ENCODE assay signal across 13 mouse cellular contexts in genomic region chr9:108189023-108189422, GRCm38 (mm10). TPM values are rescaled to one million over a fixed set of nuclear protein-coding genes. Genes with fewer than 3 reads are reported as not detected.
A peak's percentile ranks its signal among the peaks of the same experiment; 100 is the strongest.
DNase-seq lines count a peak whose midpoint lies in the region; ATAC-seq lines count a peak whose summit lies in the region.
"Had no signal": no experiment of that assay in that cellular context is flagged by ENCODE, and none has a peak within 500 bp of the region (broad histone marks: within the 10 kb centered on the region; RNA-seq: fewer than 3 reads in every experiment).

No protein-coding gene starts in this region.

- no peak overlapping the region for H3K27ac ChIP-seq in intestine, embryonic 15.5 days
- H3K27ac ChIP-seq in intestine, embryonic 16.5 days (ENCODE audit: low read length): no peak overlapping the region
- no peak overlapping the region for H3K27ac ChIP-seq in forebrain, embryonic 14.5 days (ENCODE audit: low read depth, low read length)
- H3K27ac ChIP-seq in hindbrain, embryonic 16.5 days (ENCODE audit: low read depth, low read length): no peak overlapping the region
- H3K27ac ChIP-seq in neural tube, embryonic 12.5 days: no peak overlapping the region
- H3K27ac ChIP-seq: embryonic facial prominence, embryonic 12.5 days; heart, embryonic 13.5 days; kidney, embryonic 15.5 days had no signal

- 78% methylated on average over 7 of the region's 7 CpGs for WGBS in intestine, embryonic 15.5 days
- 82% methylated on average over 7 of the region's 7 CpGs for WGBS in intestine, embryonic 16.5 days
- 76% methylated on average over 7 of the region's 7 CpGs for WGBS in forebrain, embryonic 14.5 days
- 69% methylated on average over 7 of the region's 7 CpGs for WGBS in hindbrain, embryonic 16.5 days
- WGBS in neural tube, embryonic 12.5 days: 86% methylated on average over 7 of the region's 7 CpGs

- peaks cover 8% of the 10 kb centered on the region; the same call in 1 of the 2 replicates for H3K4me1 ChIP-seq in intestine, embryonic 15.5 days (replicated peaks)
- no peaks in the 10 kb centered on the region for H3K4me1 ChIP-seq in intestine, embryonic 16.5 days (ENCODE audit: control insufficient read depth, insufficient read depth, low read length)
- peaks cover 6% of the 10 kb centered on the region; the same call in 1 of the 2 replicates for H3K4me1 ChIP-seq in forebrain, embryonic 14.5 days (ENCODE audit: control insufficient read depth, insufficient read depth, low read length)
- H3K4me1 ChIP-seq in hindbrain, embryonic 16.5 days (ENCODE audit: control insufficient read depth, insufficient read depth, low read depth, low read length): peaks cover 17% of the 10 kb centered on the region
- H3K4me1 ChIP-seq in neural tube, embryonic 12.5 days: peaks cover 17% of the 10 kb centered on the region; the same call in 1 of the 2 replicates

- no peaks in the 10 kb centered on the region for H3K9me3 ChIP-seq in intestine, embryonic 15.5 days
- no peaks in the 10 kb centered on the region for H3K9me3 ChIP-seq in intestine, embryonic 16.5 days (ENCODE audit: control insufficient read depth, low read length)
- no peaks in the 10 kb centered on the region for H3K9me3 ChIP-seq in forebrain, embryonic 14.5 days (replicated peaks; ENCODE audit: control insufficient read depth, low read length)
- no peaks in the 10 kb centered on the region for H3K9me3 ChIP-seq in hindbrain, embryonic 16.5 days (ENCODE audit: control insufficient read depth, low read length)
- H3K9me3 ChIP-seq in neural tube, embryonic 12.5 days: no peaks in the 10 kb centered on the region
- H3K9me3 ChIP-seq: embryonic facial prominence, embryonic 12.5 days; heart, embryonic 13.5 days; kidney, embryonic 15.5 days had no signal

- peaks cover 19% of the 10 kb centered on the region for H3K27me3 ChIP-seq in intestine, embryonic 15.5 days (replicated peaks)
- peaks cover 9% of the 10 kb centered on the region; the same call in 1 of the 2 replicates for H3K27me3 ChIP-seq in intestine, embryonic 16.5 days (replicated peaks; ENCODE audit: control insufficient read depth, insufficient read depth, low read length)
- no peaks in the 10 kb centered on the region for H3K27me3 ChIP-seq in forebrain, embryonic 14.5 days (replicated peaks; ENCODE audit: control insufficient read depth, insufficient read depth, low read length)
- H3K27me3 ChIP-seq in hindbrain, embryonic 16.5 days (replicated peaks; ENCODE audit: control insufficient read depth, insufficient read depth, low read length): no peaks in the 10 kb centered on the region
- peaks cover 4% of the 10 kb centered on the region; the same call in 1 of the 2 replicates for H3K27me3 ChIP-seq in neural tube, embryonic 12.5 days (replicated peaks)

- H3K36me3 ChIP-seq in intestine, embryonic 15.5 days: no peaks in the 10 kb centered on the region
- no peaks in the 10 kb centered on the region for H3K36me3 ChIP-seq in intestine, embryonic 16.5 days (ENCODE audit: control insufficient read depth, insufficient read depth, low read length)
- peaks cover 8% of the 10 kb centered on the region; the same call in 1 of the 2 replicates for H3K36me3 ChIP-seq in forebrain, embryonic 14.5 days (ENCODE audit: control insufficient read depth, insufficient read depth, low read length)
- H3K36me3 ChIP-seq in hindbrain, embryonic 16.5 days (ENCODE audit: control insufficient read depth, insufficient read depth, low read length): no peaks in the 10 kb centered on the region
- no peaks in the 10 kb centered on the region; the same call in 1 of the 2 replicates for H3K36me3 ChIP-seq in neural tube, embryonic 12.5 days
- H3K36me3 ChIP-seq: embryonic facial prominence, embryonic 12.5 days; heart, embryonic 13.5 days; kidney, embryonic 15.5 days had no signal

- peak overlapping the region; percentile 95; the same call in 1 of the 2 replicates for H3K4me2 ChIP-seq in intestine, embryonic 15.5 days (replicated peaks)
- no peak overlapping the region for H3K4me2 ChIP-seq in intestine, embryonic 16.5 days (ENCODE audit: low read depth, low read length)
- H3K4me2 ChIP-seq in forebrain, embryonic 14.5 days (ENCODE audit: low read length): peak overlapping the region; percentile 76
- peak overlapping the region; percentile 69 for H3K4me2 ChIP-seq in hindbrain, embryonic 16.5 days (ENCODE audit: low read length)
- H3K4me2 ChIP-seq in neural tube, embryonic 12.5 days (replicated peaks): peak overlapping the region; percentile 75

- no peak for DNase-seq in forebrain, embryonic 14.5 days (ENCODE audit: low spot score)
- no peak for DNase-seq in layer of hippocampus, postnatal 10 days (ENCODE audit: low spot score in 2 of 2)
- DNase-seq in heart, postnatal 25 days (ENCODE audit: low spot score): no peak
- DNase-seq in lung, postnatal 4 days: no peak
- DNase-seq: gastrocnemius, postnatal 36 days had no signal

- no peak overlapping the region for H3K4me3 ChIP-seq in intestine, embryonic 15.5 days (replicated peaks)
- no peak overlapping the region for H3K4me3 ChIP-seq in intestine, embryonic 16.5 days (ENCODE audit: low read length)
- H3K4me3 ChIP-seq in forebrain, embryonic 14.5 days (ENCODE audit: low read depth, low read length): peak overlapping the region; percentile 83
- H3K4me3 ChIP-seq in hindbrain, embryonic 16.5 days (ENCODE audit: low read length): peak overlapping the region; percentile 83
- peak overlapping the region; percentile 72 for H3K4me3 ChIP-seq in neural tube, embryonic 12.5 days

- intact Hi-C loops in heart, postnatal 25 days (cut with DNase I): no loop called here

- ATAC-seq in intestine, embryonic 15.5 days: no peak
- no peak for ATAC-seq in intestine, embryonic 16.5 days
- no peak for ATAC-seq in forebrain, embryonic 14.5 days
- ATAC-seq in hindbrain, embryonic 16.5 days: no peak
- no peak for ATAC-seq in neural tube, embryonic 12.5 days (ENCODE audit: low FRiP score, low read depth)
- ATAC-seq: Patski had no signal

- no peak overlapping the region for H3K9ac ChIP-seq in intestine, embryonic 15.5 days
- no peak overlapping the region for H3K9ac ChIP-seq in intestine, embryonic 16.5 days (ENCODE audit: low read depth, low read length)
- no peak overlapping the region for H3K9ac ChIP-seq in forebrain, embryonic 14.5 days (ENCODE audit: low read length)
- H3K9ac ChIP-seq in hindbrain, embryonic 16.5 days (ENCODE audit: low read depth, low read length): peak overlapping the region; percentile 96
- H3K9ac ChIP-seq in neural tube, embryonic 12.5 days: 0 out of 2 replicates have a peak overlapping the region, but pooled peaks have one; percentile 81
- H3K9ac ChIP-seq: heart, embryonic 13.5 days had no signal

RNA-seq across cellular contexts. Expression of gene Bsn, which starts 1.2 kb away (rescaled TPM):
- 4.7 and 4.9 TPM in 2 replicates for polyA plus RNA-seq in intestine, embryonic 15.5 days (2015; fragmentation: Nextera tagmentation; extraction: Ambion mirVana)
- polyA plus RNA-seq in intestine, embryonic 16.5 days (2015; fragmentation: Nextera tagmentation; extraction: Ambion mirVana): 5.4 TPM in 2 replicates
- polyA plus RNA-seq in forebrain, embryonic 14.5 days (2014; fragmentation: Nextera tagmentation; extraction: Ambion mirVana): 5.3 and 6.6 TPM in 2 replicates
- 8.7 and 9.5 TPM in 2 replicates for polyA plus RNA-seq in hindbrain, embryonic 16.5 days (2015; fragmentation: Nextera tagmentation; extraction: Ambion mirVana)
- 5.3 and 6.5 TPM in 2 replicates for polyA plus RNA-seq in neural tube, embryonic 12.5 days (2016; fragmentation: Nextera tagmentation; extraction: Ambion mirVana)
- 100 to 1,000 TPM; 129 to 137 TPM for total RNA-seq in layer of hippocampus, postnatal 10 days (2021)
- under 1 TPM; 0.03 TPM for total RNA-seq in heart, postnatal 25 days (2021)

Comparison
In these comparisons a context has a peak if more than half of its experiments do, and no peak if none do; other contexts are left out.
1. H3K4me3 ChIP-seq: peak in forebrain, embryonic 14.5 days (single experiment), hindbrain, embryonic 16.5 days (single experiment) and neural tube, embryonic 12.5 days (single experiment); none in intestine, embryonic 15.5 days (single experiment) and intestine, embryonic 16.5 days (single experiment).
2. H3K9ac ChIP-seq: peak in hindbrain, embryonic 16.5 days (single experiment) and neural tube, embryonic 12.5 days (single experiment); none in intestine, embryonic 15.5 days (single experiment), intestine, embryonic 16.5 days (single experiment) and forebrain, embryonic 14.5 days (single experiment).